ENCODE assay signal across 8 mouse cellular contexts in genomic region chr5:118561086-118561987, GRCm38 (mm10). TPM values are rescaled to one million over a fixed set of nuclear protein-coding genes. Genes with fewer than 3 reads are reported as not detected.
DNase-seq lines count a peak whose midpoint lies in the region; ATAC-seq and TF ChIP-seq lines count a peak whose summit lies in the region.

No protein-coding gene starts in this region.

- no peaks in the 10 kb centered on the region for H3K36me3 ChIP-seq in intestine, postnatal 0 days (ENCODE audit: control insufficient read depth, insufficient read depth)
- H3K36me3 ChIP-seq in liver, embryonic 14.5 days (replicated peaks; ENCODE audit: control insufficient read depth, insufficient read depth, low read depth) = no peaks in the 10 kb centered on the region
- no peaks in the 10 kb centered on the region for H3K36me3 ChIP-seq in neural tube, embryonic 12.5 days

- H3K4me3 ChIP-seq in intestine, postnatal 0 days (ENCODE audit: low read depth, low read length) = peak overlapping the region; percentile 83
- peak overlapping the region; percentile 81 to 96 for H3K4me3 ChIP-seq in liver, embryonic 14.5 days (ENCODE audit: insufficient read depth in 1 of 2, low read depth in 2 of 2, low read length in 2 of 2)
- H3K4me3 ChIP-seq in neural tube, embryonic 12.5 days = peak overlapping the region; percentile 81

- H3K4me2 ChIP-seq in intestine, postnatal 0 days (replicated peaks; ENCODE audit: low read depth) = peak overlapping the region; percentile 90
- H3K4me2 ChIP-seq in liver, embryonic 14.5 days (ENCODE audit: low read depth) = peak overlapping the region; percentile 89
- peak overlapping the region; percentile 68 for H3K4me2 ChIP-seq in neural tube, embryonic 12.5 days (replicated peaks)

- H3K27me3 ChIP-seq in intestine, postnatal 0 days (replicated peaks; ENCODE audit: control insufficient read depth, insufficient read depth, low read length) = no peaks in the 10 kb centered on the region
- peaks cover 4% of the 10 kb centered on the region for H3K27me3 ChIP-seq in liver, embryonic 14.5 days (ENCODE audit: control insufficient read depth, insufficient read depth, low read length)
- no peaks in the 10 kb centered on the region for H3K27me3 ChIP-seq in neural tube, embryonic 12.5 days (replicated peaks)

- ATAC-seq in intestine, postnatal 0 days = no peak
- peak; percentile 22; the same call in 1 of the 2 replicates for ATAC-seq in liver, embryonic 14.5 days (ENCODE audit: insufficient read depth)
- ATAC-seq in neural tube, embryonic 12.5 days (ENCODE audit: low FRiP score, low read depth) = no peak

- no peak for TF ChIP-seq CTCF in brain, embryonic 14.5 days (IDR thresholded peaks at IDR 0.05; ENCODE audit: borderline replicate concordance, extremely low read depth, insufficient read depth, insufficient read length)
- TF ChIP-seq CTCF in intestine, postnatal 0 days (IDR thresholded peaks at IDR 0.05; ENCODE audit: low read depth) = no peak
- no peak for TF ChIP-seq CTCF in liver, embryonic 14.5 days (IDR thresholded peaks at IDR 0.05; ENCODE audit: low read depth)

- under 1% methylated on average over 55 of the region's 59 CpGs for WGBS in intestine, postnatal 0 days
- under 1% methylated on average over 59 of the region's 59 CpGs for WGBS in liver, embryonic 14.5 days (ENCODE audit: insufficient replicate concordance)
- WGBS in neural tube, embryonic 12.5 days = under 1% methylated on average over 59 of the region's 59 CpGs

- TF ChIP-seq POLR2A in brain, embryonic 14.5 days (IDR thresholded peaks at IDR 0.05; ENCODE audit: borderline replicate concordance, extremely low read depth, insufficient read depth, insufficient read length, poor library complexity, severe bottlenecking) = no peak

- TF ChIP-seq EP300 in liver, embryonic 14.5 days (IDR thresholded peaks at IDR 0.05; ENCODE audit: low read depth) = peak; percentile 45; the same call in 1 of the 2 replicates

- peak; percentile 92 for DNase-seq in heart, adult 11 months
- DNase-seq in heart, adult 9 months (ENCODE audit: low spot score in 2 of 2) = no peak
- peak; percentile 64 for DNase-seq in brain, embryonic 14.5 days (ENCODE audit: low read depth)
- peak; percentile 48 for DNase-seq in forelimb bud, embryonic 11.5 days (ENCODE audit: low read depth, low spot score)
- DNase-seq in liver, embryonic 14.5 days (ENCODE audit: low read depth in 3 of 3, low spot score in 3 of 3) = peak; percentile 54 to 63 (median 59)
- peak; percentile 64 for DNase-seq in thymus, postnatal 14 days

- peak overlapping the region; percentile 94 for H3K27ac ChIP-seq in intestine, postnatal 0 days (ENCODE audit: low read depth, low read length)
- H3K27ac ChIP-seq in liver, embryonic 14.5 days = peak overlapping the region; percentile 52
- H3K27ac ChIP-seq in neural tube, embryonic 12.5 days = peak overlapping the region; percentile 78

- H3K9ac ChIP-seq in intestine, postnatal 0 days (ENCODE audit: low read depth, low read length) = peak overlapping the region; percentile 89
- H3K9ac ChIP-seq in liver, embryonic 14.5 days (replicated peaks) = peak overlapping the region; percentile 97
- H3K9ac ChIP-seq in neural tube, embryonic 12.5 days = peak overlapping the region; percentile 90

- peaks cover 11% of the 10 kb centered on the region; the same call in 1 of the 2 replicates for H3K4me1 ChIP-seq in intestine, postnatal 0 days (replicated peaks; ENCODE audit: control insufficient read depth, insufficient read depth, low read length)
- peaks cover 32 to 38% of the 10 kb centered on the region in 2 experiments for H3K4me1 ChIP-seq in liver, embryonic 14.5 days (replicated peaks; ENCODE audit: control insufficient read depth in 2 of 2, insufficient read depth in 2 of 2, low read length in 1 of 2)
- peaks cover 34% of the 10 kb centered on the region for H3K4me1 ChIP-seq in neural tube, embryonic 12.5 days

- H3K9me3 ChIP-seq in intestine, postnatal 0 days (ENCODE audit: control insufficient read depth) = no peaks in the 10 kb centered on the region
- H3K9me3 ChIP-seq in liver, embryonic 14.5 days (ENCODE audit: control insufficient read depth, low read length) = no peaks in the 10 kb centered on the region
- no peaks in the 10 kb centered on the region for H3K9me3 ChIP-seq in neural tube, embryonic 12.5 days

RNA-seq across cellular contexts. Expression of gene Med13l, which starts 0.9 kb away (rescaled TPM):
- 15.5 and 25.9 TPM in 2 replicates for polyA plus RNA-seq in brain, embryonic 14.5 days (2012; rRNA removed)
- 5.1 and 5.8 TPM in 2 replicates for polyA plus RNA-seq in intestine, postnatal 0 days (2015; fragmentation: Nextera tagmentation; extraction: Ambion mirVana)
- 6.4 and 7.1 TPM in 2 replicates for polyA plus RNA-seq in liver, embryonic 14.5 days (2012; rRNA removed)
- polyA plus RNA-seq in liver, embryonic 14.5 days (2014; fragmentation: Nextera tagmentation; extraction: Ambion mirVana) = 9.9 and 10.7 TPM in 2 replicates
- polyA plus RNA-seq in neural tube, embryonic 12.5 days (2016; fragmentation: Nextera tagmentation; extraction: Ambion mirVana) = 14.8 and 15.6 TPM in 2 replicates

Comparison
In these comparisons a context has a peak if more than half of its experiments do, and no peak if none do; other contexts are left out.
1. DNase-seq: peak in heart, adult 11 months (single experiment), brain, embryonic 14.5 days (single experiment), forelimb bud, embryonic 11.5 days (single experiment), liver, embryonic 14.5 days (3 of 3) and thymus, postnatal 14 days (single experiment); none in heart, adult 9 months (0 of 2).
2. Peak in every context shown above with its lines, with median percentiles within 50 percentile points of each other: H3K27ac ChIP-seq, H3K4me2 ChIP-seq, H3K4me3 ChIP-seq and H3K9ac ChIP-seq.